Mouse (Mus musculus) megakaryocyte, adult 5-6 weeks (primary cell): ENCODE data around the gene Olfr1177-ps. TPM values are rescaled to one million over a fixed set of nuclear protein-coding genes. Genes with fewer than 3 reads are reported as not detected.

Experiments
- ATAC-seq: 2 replicates; pipeline ENCODE4 v1.8.0; 2016; ENCODE audit warnings: mild to moderate bottlenecking, inconsistent platforms; ENCODE audit not compliant: poor library complexity, severe bottlenecking
- total RNA-seq, 2 experiments: library from RNA; stranded (forward) in 1 of 2; stranded (reverse) in 1 of 2; fragments of 153-499, 151-499 nt in 1 of 2; fragments of 221-1000, 200-1000 nt in 1 of 2; gene quantifications; 2 replicates each; pipeline versions ENCODE4 v1.2.3 to v1.2.4; 2015 to 2017

Olfr1177-ps gene
- total RNA-seq (2015) (not detected in 2 replicates), total RNA-seq (2017) (not detected in 2 replicates)

GRCm38 (mm10) chr2:88346392-88346791 lies at the start of gene Olfr1177-ps:
TSS of gene Olfr1177-ps (minus strand) at chr2:88346492.
- no peak for ATAC-seq

GRCm38 (mm10) chr2:88386762-88387161 lies 40.5 kb upstream of the Olfr1177-ps start, which contains the start of gene Olfr1178:
TSS of gene Olfr1178 (plus strand) at chr2:88387062.
- ATAC-seq: no peak

GRCm38 (mm10) chr2:88356304-88356703 lies 10.0 kb upstream of the Olfr1177-ps start:
- ATAC-seq: no peak; the same call in 1 of the 2 replicates

GRCm38 (mm10) chr2:88336421-88336820 lies 9.9 kb downstream of the Olfr1177-ps start, which contains the start of gene Olfr1176:
TSS of gene Olfr1176 (plus strand) at chr2:88336721.
- ATAC-seq: no peak

- no peak for ATAC-seq
Observed at GRCm38 (mm10) chr2:88327115-88327514, 19.2 kb downstream of the Olfr1177-ps start, which contains the start of gene Olfr1175-ps. TSS of gene Olfr1175-ps (minus strand) at chr2:88327215.

GRCm38 (mm10) chr2:88315035-88315434 lies 31.3 kb downstream of the Olfr1177-ps start, which contains the start of gene Olfr1174-ps:
TSS of gene Olfr1174-ps (minus strand) at chr2:88315135.
- no peak for ATAC-seq

Other genes starting within 250 kb of the Olfr1177-ps start
- not detected in 2 replicates for gene Olfr1166, start 218.2 kb downstream of the Olfr1177-ps start, total RNA-seq (2015)
- gene Olfr1166, start 218.2 kb downstream of the Olfr1177-ps start, total RNA-seq (2017): not detected in 2 replicates
- not detected in 2 replicates for gene Olfr1167, start 191.3 kb downstream of the Olfr1177-ps start, total RNA-seq (2015)
- gene Olfr1167, start 191.3 kb downstream of the Olfr1177-ps start, total RNA-seq (2017): 0.04 TPM in 1 of 2 replicates, not detected in the other
- not detected in 2 replicates for gene Olfr1168, start 164.6 kb downstream of the Olfr1177-ps start, total RNA-seq (2015)
- gene Olfr1168, start 164.6 kb downstream of the Olfr1177-ps start, total RNA-seq (2017): not detected in 2 replicates
- not detected in 2 replicates for gene Olfr1170, start 118.2 kb downstream of the Olfr1177-ps start, total RNA-seq (2015)
- not detected in 2 replicates for gene Olfr1170, start 118.2 kb downstream of the Olfr1177-ps start, total RNA-seq (2017)
- not detected in 2 replicates for gene Olfr1173, start 66.6 kb downstream of the Olfr1177-ps start, total RNA-seq (2015)
- 0.04 TPM in 1 of 2 replicates, not detected in the other for gene Olfr1173, start 66.6 kb downstream of the Olfr1177-ps start, total RNA-seq (2017)
- gene Olfr1174-ps, start 31.4 kb downstream of the Olfr1177-ps start, total RNA-seq (2015): not detected in 2 replicates
- gene Olfr1174-ps, start 31.4 kb downstream of the Olfr1177-ps start, total RNA-seq (2017): not detected in 2 replicates
- not detected in 2 replicates for gene Olfr1175-ps, start 19.3 kb downstream of the Olfr1177-ps start, total RNA-seq (2015)
- not detected in 2 replicates for gene Olfr1175-ps, start 19.3 kb downstream of the Olfr1177-ps start, total RNA-seq (2017)
- not detected in 2 replicates for gene Olfr1176, start 9.8 kb downstream of the Olfr1177-ps start, total RNA-seq (2015)
- not detected in 2 replicates for gene Olfr1176, start 9.8 kb downstream of the Olfr1177-ps start, total RNA-seq (2017)
- gene Olfr1178, start 40.6 kb upstream of the Olfr1177-ps start, total RNA-seq (2015): not detected in 2 replicates
- gene Olfr1178, start 40.6 kb upstream of the Olfr1177-ps start, total RNA-seq (2017): not detected in 2 replicates
- not detected in 2 replicates for gene Olfr1179, start 60.0 kb upstream of the Olfr1177-ps start, total RNA-seq (2015)
- gene Olfr1179, start 60.0 kb upstream of the Olfr1177-ps start, total RNA-seq (2017): not detected in 2 replicates
- gene Olfr1180, start 72.7 kb upstream of the Olfr1177-ps start, total RNA-seq (2015): not detected in 2 replicates
- gene Olfr1180, start 72.7 kb upstream of the Olfr1177-ps start, total RNA-seq (2017): not detected in 2 replicates
- not detected in 2 replicates for gene Olfr1181, start 79.7 kb upstream of the Olfr1177-ps start, total RNA-seq (2015)
- gene Olfr1181, start 79.7 kb upstream of the Olfr1177-ps start, total RNA-seq (2017): not detected in 2 replicates
- not detected in 2 replicates for gene Gm13757, start 102.6 kb upstream of the Olfr1177-ps start, total RNA-seq (2015)
- not detected in 2 replicates for gene Gm13757, start 102.6 kb upstream of the Olfr1177-ps start, total RNA-seq (2017)
- not detected in 2 replicates for gene Olfr1183, start 108.4 kb upstream of the Olfr1177-ps start, total RNA-seq (2015)
- gene Olfr1183, start 108.4 kb upstream of the Olfr1177-ps start, total RNA-seq (2017): not detected in 2 replicates
- not detected in 2 replicates for gene Olfr1184, start 137.1 kb upstream of the Olfr1177-ps start, total RNA-seq (2015)
- not detected in 2 replicates for gene Olfr1184, start 137.1 kb upstream of the Olfr1177-ps start, total RNA-seq (2017)
- not detected in 2 replicates for gene Olfr1185-ps1, start 146.8 kb upstream of the Olfr1177-ps start, total RNA-seq (2015)
- gene Olfr1185-ps1, start 146.8 kb upstream of the Olfr1177-ps start, total RNA-seq (2017): not detected in 2 replicates
- gene Olfr1186, start 172.1 kb upstream of the Olfr1177-ps start, total RNA-seq (2015): not detected in 2 replicates
- gene Olfr1186, start 172.1 kb upstream of the Olfr1177-ps start, total RNA-seq (2017): not detected in 2 replicates
- gene Olfr1188, start 210.4 kb upstream of the Olfr1177-ps start, total RNA-seq (2015): not detected in 2 replicates
- gene Olfr1188, start 210.4 kb upstream of the Olfr1177-ps start, total RNA-seq (2017): not detected in 2 replicates
- not detected in 2 replicates for gene Olfr1189, start 240.0 kb upstream of the Olfr1177-ps start, total RNA-seq (2015)
- gene Olfr1189, start 240.0 kb upstream of the Olfr1177-ps start, total RNA-seq (2017): not detected in 2 replicates